Mouse (Mus musculus) megakaryocyte, embryonic 14.5 days (primary cell): ENCODE measurements around the gene Ptgfrn.

Experiments used
- FLI1 ChIP-seq: IDR thresholded peaks from 2 replicates; pipeline ENCODE4 v1.6.1; 2012; ENCODE audit warnings: low read length, inconsistent platforms, mixed read lengths
- GATA1 ChIP-seq: IDR thresholded peaks from 3 replicates; pipeline ENCODE4 v1.6.1; 2012; ENCODE audit warnings: mixed read lengths, low read length, inconsistent platforms, borderline replicate concordance

DNA sequence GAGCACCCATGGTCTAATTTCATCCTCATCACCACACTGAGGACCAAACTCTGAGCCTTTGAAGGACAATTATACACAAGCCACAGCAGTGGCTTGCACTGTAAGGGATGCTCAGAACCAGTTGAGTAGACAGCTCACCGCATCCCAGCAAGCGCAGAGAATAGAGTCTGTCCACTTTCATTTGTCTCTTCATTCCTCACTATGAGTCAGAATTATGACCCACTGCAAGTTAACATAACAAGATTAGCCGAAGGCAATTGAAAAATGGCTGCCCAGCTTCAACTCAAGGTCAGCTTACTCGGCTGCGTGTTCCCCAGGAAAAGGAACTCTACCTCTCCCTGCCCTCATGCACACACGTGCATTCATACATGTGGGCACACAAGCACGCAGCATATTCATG, 94.0 kb downstream of the Ptgfrn start:
- TF ChIP-seq GATA1: no peak
- TF ChIP-seq FLI1: no peak
